Mouse (Mus musculus): ENCODE data around the gene Mmel1.

- TF ChIP-seq CTCF (IDR thresholded peaks at IDR 0.05; ENCODE audit: extremely low read depth, insufficient read length, insufficient replicate concordance, low read depth, low read length): no peak
- TF ChIP-seq POLR2A (IDR thresholded peaks at IDR 0.05; ENCODE audit: low read depth, low read length): no peak
Measured at GRCm38 (mm10) chr4:154827861-154828610, 41.3 kb upstream of the Mmel1 start.

All from small intestine, adult 2 months (tissue).